Mouse (Mus musculus) skeletal muscle tissue, postnatal 0 days (tissue): ENCODE data around the gene Banf2. TPM values are rescaled to one million over a fixed set of nuclear protein-coding genes. Genes with fewer than 3 reads are reported as not detected.

Source experiments
- polyA plus RNA-seq: library from polyadenylated mRNA; unstranded; fragments of >200 nt; fragmentation: Nextera tagmentation; extraction: Ambion mirVana; gene quantifications from 2 replicates; pipeline ENCODE4 v1.2.1, GENCODE M21; 2015

The Banf2 gene
- polyA plus RNA-seq: not detected in 2 replicates

GRCm38 (mm10) chr2:144032664-144033063 lies at the start of gene Banf2:
Gene Banf2, plus strand, starts transcription at chr2:144033059.

GRCm38 (mm10) chr2:144011080-144011551 lies 21.7 kb upstream of the Banf2 start, which contains the start of gene Rrbp1:
Gene Rrbp1, minus strand, starts transcription at chr2:144011263.

Other genes with a start within 250 kb of the Banf2 start
- 1.1 and 1.2 TPM in 2 replicates for gene Bfsp1, start 169.9 kb upstream of the Banf2 start, polyA plus RNA-seq
- gene Dstn, start 117.7 kb upstream of the Banf2 start, polyA plus RNA-seq: 148 and 179 TPM in 2 replicates
- 61.8 and 83.9 TPM in 2 replicates for gene Rrbp1, start 21.8 kb upstream of the Banf2 start, polyA plus RNA-seq
- gene Mgme1, start 237.6 kb downstream of the Banf2 start, polyA plus RNA-seq: 6.3 and 7.1 TPM in 2 replicates
- gene Snx5, start 237.8 kb downstream of the Banf2 start, polyA plus RNA-seq: 73.6 and 76.1 TPM in 2 replicates